Mouse (Mus musculus) cerebellum, adult 9-11 months (tissue): ENCODE results near the gene Sec1.

Source experiments
- DNase-seq: peaks from one replicate; pipeline ENCODE4 v3.0.0; 2022

Gene Sec1

GRCm38 (mm10) chr7:45704046-45704559, 9.9 kb upstream of the Sec1 start:
- peak; percentile 95 for DNase-seq

- peak; percentile 87 for DNase-seq
Measured at GRCm38 (mm10) chr7:45703521-45704033, 9.4 kb upstream of the Sec1 start.

- peak; percentile 77 for DNase-seq
Measured at GRCm38 (mm10) chr7:45702809-45703520, 8.8 kb upstream of the Sec1 start.

- peak; percentile 73 for DNase-seq
Measured at GRCm38 (mm10) chr7:45702316-45702715, 8.1 kb upstream of the Sec1 start.

- DNase-seq = peak; percentile 74
Measured at GRCm38 (mm10) chr7:45701607-45702006, 7.4 kb upstream of the Sec1 start.

- peak; percentile 78 for DNase-seq
Measured at GRCm38 (mm10) chr7:45701072-45701471, 6.9 kb upstream of the Sec1 start.

- peak; percentile 89 for DNase-seq
Measured at GRCm38 (mm10) chr7:45700301-45701015, 6.3 kb upstream of the Sec1 start.

GRCm38 (mm10) chr7:45699523-45700141, 5.4 kb upstream of the Sec1 start, which contains the start of gene Car11:
TSS of gene Car11 (plus strand) at chr7:45699843.
- DNase-seq = peak; percentile 77

GRCm38 (mm10) chr7:45697894-45698293, 3.7 kb upstream of the Sec1 start:
- DNase-seq = peak; percentile 59

- no peak for DNase-seq
Measured at GRCm38 (mm10) chr7:45695098-45695497, 896 bp upstream of the Sec1 start.

GRCm38 (mm10) chr7:45692364-45692763, 1.8 kb downstream of the Sec1 start:
- no peak for DNase-seq

- no peak for DNase-seq
Measured at GRCm38 (mm10) chr7:45689800-45690199, 4.4 kb downstream of the Sec1 start.

- DNase-seq = no peak
Measured at GRCm38 (mm10) chr7:45689099-45689498, 5.1 kb downstream of the Sec1 start.

- DNase-seq = no peak
Measured at GRCm38 (mm10) chr7:45686841-45687240, 7.4 kb downstream of the Sec1 start.

GRCm38 (mm10) chr7:45685811-45686210, 8.4 kb downstream of the Sec1 start:
- no peak for DNase-seq

GRCm38 (mm10) chr7:45683396-45684050, 10.7 kb downstream of the Sec1 start, which contains the start of gene Ntn5:
TSS of gene Ntn5 (plus strand) at chr7:45684022.
- no peak for DNase-seq

- DNase-seq = peak; percentile 88
Measured at GRCm38 (mm10) chr7:45682144-45683126, 11.8 kb downstream of the Sec1 start.

- peak; percentile 69 for DNase-seq
Measured at GRCm38 (mm10) chr7:45681046-45681736, 13.0 kb downstream of the Sec1 start.

GRCm38 (mm10) chr7:45679966-45680621, 14.1 kb downstream of the Sec1 start:
- no peak for DNase-seq

- DNase-seq = no peak
Measured at GRCm38 (mm10) chr7:45678513-45678912, 15.7 kb downstream of the Sec1 start.
